Mouse (Mus musculus) hindbrain, embryonic 14.5 days (tissue): ENCODE measurements around the gene Gpc6. TPM values are rescaled to one million over a fixed set of nuclear protein-coding genes. Genes with fewer than 3 reads are reported as not detected.
A peak's percentile ranks its signal among the peaks of the same experiment; 100 is the strongest.
"Not testable (repeated sequence)": the region's sequence is repeated elsewhere in the genome, so short reads cannot be mapped to it uniquely, and the experiment has no call there.

ENCODE experiments used
- ATAC-seq: fragments of 200-750 bp; cut with Nextera tagmentation; 2 replicates; pipeline ENCODE4 v1.8.0; 2017; ENCODE audit warnings: moderate number of reproducible peaks, mild to moderate bottlenecking, moderate TSS enrichment, moderate library complexity; ENCODE audit not compliant: low FRiP score
- DNase-seq: peaks from one replicate; pipeline ENCODE4 v3.0.0-alpha.2; 2015; ENCODE audit warnings: low spot score
- H3K27ac ChIP-seq: fragments of 300-500 bp; sonication (generic); 2 replicates; pipeline ENCODE4 v1.5.1; 2014; ENCODE audit warnings: mild to moderate bottlenecking, moderate library complexity
- H3K27me3 ChIP-seq: fragments of 300-500 bp; sonication (generic); 2 replicates; pipeline ENCODE4 v1.6.1; 2014; ENCODE audit warnings: mild to moderate bottlenecking, low read length, mixed read lengths; ENCODE audit not compliant: control insufficient read depth, insufficient read depth
- H3K36me3 ChIP-seq: fragments of 300-500 bp; sonication (generic); replicated peaks from 2 replicates; pipeline ENCODE4 v1.6.1; 2014; ENCODE audit not compliant: control insufficient read depth, insufficient read depth
- H3K4me1 ChIP-seq: fragments of 300-500 bp; sonication (generic); replicated peaks from 2 replicates; pipeline ENCODE4 v1.6.1; 2014; ENCODE audit warnings: antibody characterized with exemption, low read length, mixed read lengths; ENCODE audit not compliant: control insufficient read depth, insufficient read depth
- H3K4me2 ChIP-seq: fragments of 300-500 bp; sonication (generic); replicated peaks from 2 replicates; pipeline ENCODE4 v1.6.1; 2014; ENCODE audit warnings: mild to moderate bottlenecking, moderate library complexity
- H3K4me3 ChIP-seq: fragments of 300-500 bp; sonication (generic); replicated peaks from 2 replicates; pipeline ENCODE4 v1.5.1; 2014; ENCODE audit warnings: mild to moderate bottlenecking, low read length
- H3K9ac ChIP-seq: fragments of 300-500 bp; sonication (generic); 2 replicates; pipeline ENCODE4 v1.6.1; 2014
- H3K9me3 ChIP-seq: fragments of 300-500 bp; sonication (generic); 2 replicates; pipeline ENCODE4 v1.6.1; 2016; ENCODE audit warnings: low read length; ENCODE audit not compliant: control insufficient read depth
- WGBS: fragments of 180-500 bp; shearing (Covaris S2); extraction: QIAGEN DNeasy Blood & Tissue Kit; methylation state at CpG from one replicate; pipeline ENCODE4 v1.1.7; 2014; 5-methylcytosine and 5-hydroxymethylcytosine counted together
- polyA plus RNA-seq: library from polyadenylated mRNA; unstranded; fragments of >200 nt; fragmentation: Nextera tagmentation; extraction: Ambion mirVana; gene quantifications from 2 replicates; pipeline ENCODE4 v1.2.1, GENCODE M21; 2014

The Gpc6 gene
- polyA plus RNA-seq, 1 experiment from 2014 or later: 18.6 TPM

- H3K9me3 ChIP-seq: 0 out of 2 replicates have a peak, but pooled peaks cover 6% of the 10 kb centered on the region
- 79% methylated on average over 3 of the region's 3 CpGs for WGBS
- no peak overlapping the region for H3K9ac ChIP-seq
- 0 out of 2 replicates have a peak, but pooled peaks cover 2% of the 10 kb centered on the region for H3K4me1 ChIP-seq
- H3K27me3 ChIP-seq: no peaks in the 10 kb centered on the region
- H3K27ac ChIP-seq: no peak overlapping the region
- H3K4me3 ChIP-seq: no peak overlapping the region
- no peak for ATAC-seq
- no peaks in the 10 kb centered on the region for H3K36me3 ChIP-seq
- no peak overlapping the region for H3K4me2 ChIP-seq
- DNase-seq: no peak
These were observed 496.1 kb downstream of the Gpc6 start for GRCm38 (mm10) chr14:117421170-117421569.

GRCm38 (mm10) chr14:117426116-117426515 lies 501.0 kb downstream of the Gpc6 start:
- H3K9ac ChIP-seq: no peak overlapping the region
- no peak overlapping the region for H3K27ac ChIP-seq
- ATAC-seq (no peak), DNase-seq (no peak)
- H3K9me3 ChIP-seq: 0 out of 2 replicates have a peak, but pooled peaks cover 6% of the 10 kb centered on the region
- H3K4me2 ChIP-seq: no peak overlapping the region
- H3K4me1 ChIP-seq: no peaks in the 10 kb centered on the region
- H3K36me3 ChIP-seq: no peaks in the 10 kb centered on the region
- H3K4me3 ChIP-seq: no peak overlapping the region
- 26% methylated on average over 7 of the region's 7 CpGs for WGBS
- no peaks in the 10 kb centered on the region for H3K27me3 ChIP-seq

- Histone ChIP-seq H3K36me3 (no peaks in the 10 kb centered on the region), H3K27ac (no peak overlapping the region), H3K4me1 (no peaks in the 10 kb centered on the region), H3K4me3 (no peak overlapping the region), H3K4me2 (no peak overlapping the region), H3K9ac (no peak overlapping the region), H3K9me3 (0 out of 2 replicates have a peak, but pooled peaks cover under 1% of the 10 kb centered on the region), H3K27me3 (no peaks in the 10 kb centered on the region)
- DNase-seq (no peak), ATAC-seq (no peak)
- 54% methylated on average over 3 of the region's 3 CpGs for WGBS
These were observed 502.7 kb downstream of the Gpc6 start for GRCm38 (mm10) chr14:117427776-117428175.

DNA sequence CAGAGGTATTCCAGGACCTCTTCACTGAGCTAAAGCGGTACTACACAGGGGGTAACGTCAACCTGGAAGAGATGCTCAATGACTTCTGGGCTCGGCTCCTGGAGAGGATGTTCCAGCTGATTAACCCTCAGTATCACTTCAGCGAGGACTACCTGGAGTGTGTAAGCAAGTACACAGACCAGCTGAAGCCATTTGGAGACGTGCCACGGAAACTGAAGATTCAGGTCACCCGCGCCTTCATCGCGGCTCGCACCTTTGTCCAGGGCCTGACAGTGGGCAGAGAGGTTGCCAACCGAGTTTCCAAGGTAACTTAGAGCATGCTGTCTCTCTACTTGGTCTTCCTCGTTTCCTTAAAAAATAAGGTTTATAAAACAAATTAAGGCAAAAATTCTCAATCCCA lies 510.6 kb downstream of the Gpc6 start:
- WGBS: 87% methylated on average over 13 of the region's 13 CpGs
- no peak overlapping the region for H3K27ac ChIP-seq
- H3K9ac ChIP-seq: no peak overlapping the region
- no peaks in the 10 kb centered on the region for H3K27me3 ChIP-seq
- no peak overlapping the region for H3K4me2 ChIP-seq
- no peaks in the 10 kb centered on the region for H3K36me3 ChIP-seq
- DNase-seq: no peak
- no peak overlapping the region for H3K4me3 ChIP-seq
- H3K9me3 ChIP-seq: no peaks in the 10 kb centered on the region
- no peaks in the 10 kb centered on the region for H3K4me1 ChIP-seq
- ATAC-seq: no peak

DNA sequence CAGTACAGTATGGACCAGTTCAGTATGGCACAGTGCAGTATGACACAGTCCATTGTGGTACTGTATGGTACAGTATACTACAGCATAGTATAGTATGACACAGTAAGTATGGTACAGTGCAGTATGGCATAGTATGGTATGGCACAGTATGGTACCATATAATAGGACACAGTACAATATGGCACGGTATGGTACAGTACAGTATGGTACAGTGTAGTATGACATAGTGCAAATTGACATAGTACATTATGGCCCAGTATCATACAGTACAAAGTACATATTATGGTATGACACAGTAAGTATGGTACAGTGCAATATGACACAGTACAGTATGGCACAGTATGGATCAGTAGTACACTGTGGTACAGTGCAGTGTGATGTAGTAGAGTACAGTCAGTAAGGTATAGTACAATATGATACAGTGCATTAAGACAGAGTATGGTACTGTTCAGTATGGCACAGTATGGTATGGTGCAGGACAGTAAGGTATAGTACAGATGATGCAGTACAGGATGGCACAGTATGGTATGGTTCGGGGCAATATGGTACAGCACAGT lies 521.6 kb downstream of the Gpc6 start:
- ATAC-seq: peak; percentile 46; the same call in 1 of the 2 replicates

GRCm38 (mm10) chr14:117451391-117451991 lies 526.4 kb downstream of the Gpc6 start:
- Histone ChIP-seq H3K27ac (no peak overlapping the region), H3K4me1 (0 out of 2 replicates have a peak, but pooled peaks cover 2% of the 10 kb centered on the region), H3K9me3 (no peaks in the 10 kb centered on the region), H3K36me3 (no peaks in the 10 kb centered on the region), H3K27me3 (no peaks in the 10 kb centered on the region), H3K9ac (no peak overlapping the region), H3K4me3 (no peak overlapping the region), H3K4me2 (no peak overlapping the region)
- WGBS: 40% methylated on average over 3 of the region's 3 CpGs
- DNase-seq: no peak
- no peak for ATAC-seq

More for the DNA sequence above, 521.6 kb downstream of the Gpc6 start:
- H3K9ac ChIP-seq, H3K27ac ChIP-seq, DNase-seq, H3K4me3 ChIP-seq, H3K9me3 ChIP-seq, H3K4me1 ChIP-seq, H3K27me3 ChIP-seq, H3K36me3 ChIP-seq, H3K4me2 ChIP-seq: not testable (repeated sequence)
- WGBS: 98% methylated on average over 2 of the region's 2 CpGs

- H3K36me3 ChIP-seq: no peaks in the 10 kb centered on the region
- no peaks in the 10 kb centered on the region for H3K9me3 ChIP-seq
- ATAC-seq (no peak), DNase-seq (no peak)
- H3K4me1 ChIP-seq: 0 out of 2 replicates have a peak, but pooled peaks cover 2% of the 10 kb centered on the region
- no peaks in the 10 kb centered on the region for H3K27me3 ChIP-seq
- H3K4me2 ChIP-seq: 0 out of 2 replicates have a peak overlapping the region, but pooled peaks have one; percentile 1
- no peak overlapping the region for H3K27ac ChIP-seq
- H3K4me3 ChIP-seq: no peak overlapping the region
- no peak overlapping the region for H3K9ac ChIP-seq
- 52% methylated on average over 7 of the region's 7 CpGs for WGBS
These were observed 527.0 kb downstream of the Gpc6 start for GRCm38 (mm10) chr14:117452150-117452549.

DNA sequence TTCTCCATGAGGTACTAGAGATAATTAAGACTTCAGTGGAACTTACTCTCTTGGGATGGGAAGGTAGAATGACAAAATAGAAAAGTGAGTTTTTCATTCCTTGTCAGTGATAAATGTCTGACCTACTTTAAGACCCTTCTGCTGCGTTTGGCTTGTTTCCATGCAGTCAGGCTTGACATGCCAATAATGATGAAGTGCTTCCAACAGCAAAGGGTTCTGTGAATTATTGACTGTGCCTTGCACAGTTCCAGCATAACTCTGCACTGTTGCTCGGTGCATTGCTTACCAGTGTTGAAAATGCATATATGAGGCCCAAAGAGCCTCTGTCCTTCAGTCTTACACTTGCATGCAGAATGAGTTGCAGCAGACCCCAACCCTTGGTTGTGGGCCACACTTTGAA lies 548.3 kb downstream of the Gpc6 start:
- H3K9ac ChIP-seq: no peak overlapping the region
- DNase-seq (no peak), ATAC-seq (no peak)
- H3K27ac ChIP-seq: no peak overlapping the region
- no peak overlapping the region for H3K4me3 ChIP-seq
- H3K27me3 ChIP-seq: no peaks in the 10 kb centered on the region
- no peak overlapping the region for H3K4me2 ChIP-seq
- no peaks in the 10 kb centered on the region for H3K4me1 ChIP-seq
- WGBS: 50% methylated on average over 2 of the region's 2 CpGs
- H3K36me3 ChIP-seq: no peaks in the 10 kb centered on the region
- no peaks in the 10 kb centered on the region for H3K9me3 ChIP-seq

GRCm38 (mm10) chr14:117478879-117479278 lies 553.8 kb downstream of the Gpc6 start:
- Histone ChIP-seq H3K27ac (no peak overlapping the region), H3K4me3 (no peak overlapping the region), H3K27me3 (no peaks in the 10 kb centered on the region), H3K9ac (no peak overlapping the region), H3K9me3 (no peaks in the 10 kb centered on the region), H3K36me3 (no peaks in the 10 kb centered on the region), H3K4me2 (no peak overlapping the region), H3K4me1 (0 out of 2 replicates have a peak, but pooled peaks cover 8% of the 10 kb centered on the region)
- ATAC-seq (no peak), DNase-seq (no peak)
- 51% methylated on average over 3 of the region's 3 CpGs for WGBS
